Mouse (Mus musculus) spleen, adult 2 months (tissue): ENCODE measurements around the gene Ahcyl2.

ENCODE experiments used
- CTCF ChIP-seq: fragments of 200-500 bp; IDR thresholded peaks from 2 replicates; pipeline ENCODE4 v1.5.1; 2011; ENCODE audit warnings: mild to moderate bottlenecking, inconsistent platforms; ENCODE audit not compliant: insufficient read depth, insufficient read length, insufficient replicate concordance; ENCODE audit errors: extremely low read depth
- POLR2A ChIP-seq: fragments of 200-500 bp; IDR thresholded peaks from 2 replicates; pipeline ENCODE4 v1.6.1; 2011; ENCODE audit warnings: low read depth, low read length, inconsistent platforms

DNA sequence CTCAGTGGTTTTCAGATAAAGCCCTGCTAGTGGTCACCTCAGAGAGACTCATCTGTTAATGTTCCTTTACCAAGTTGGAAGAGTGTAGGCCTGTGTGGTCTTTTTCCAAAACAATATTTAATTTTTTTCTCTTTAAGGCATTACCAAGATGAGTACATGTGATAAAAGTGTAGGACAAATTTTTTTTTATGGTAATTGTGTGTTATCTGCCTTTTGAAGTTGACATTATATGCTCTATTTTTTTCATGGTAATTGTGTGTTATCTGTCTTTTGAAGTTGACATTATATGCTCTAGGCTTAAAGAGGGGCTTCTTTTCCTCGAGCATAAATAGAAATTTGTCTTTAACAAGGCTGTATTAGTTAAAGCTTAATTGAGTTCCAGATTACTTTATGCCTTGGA lies 14.4 kb downstream of the Ahcyl2 start:
- TF ChIP-seq CTCF = no peak
- no peak for TF ChIP-seq POLR2A
